Mouse (Mus musculus) heart, embryonic 16.5 days (tissue): ENCODE results near the gene Gm15056. TPM values are rescaled to one million over a fixed set of nuclear protein-coding genes. Genes with fewer than 3 reads are reported as not detected.

ENCODE experiments used
- ATAC-seq: fragments of 200-750 bp; cut with Nextera tagmentation; replicated peaks from 2 replicates; pipeline ENCODE4 v1.8.0; 2017; ENCODE audit warnings: moderate number of reproducible peaks; ENCODE audit not compliant: insufficient read depth, low FRiP score; ENCODE audit errors: extremely low read depth
- H3K27ac ChIP-seq: fragments of 300-500 bp; sonication (generic); 2 replicates; pipeline ENCODE4 v1.5.1; 2014; ENCODE audit warnings: mild to moderate bottlenecking, low read length, control low read depth, moderate library complexity
- H3K27me3 ChIP-seq: fragments of 300-500 bp; sonication (generic); 2 replicates; pipeline ENCODE4 v1.6.1; 2014; ENCODE audit warnings: low read length, mixed read lengths; ENCODE audit not compliant: control insufficient read depth, insufficient read depth
- H3K36me3 ChIP-seq: fragments of 300-500 bp; sonication (generic); 2 replicates; pipeline ENCODE4 v1.6.1; 2014; ENCODE audit not compliant: control insufficient read depth, insufficient read depth
- H3K4me1 ChIP-seq: fragments of 300-500 bp; sonication (generic); 2 replicates; pipeline ENCODE4 v1.6.1; 2014; ENCODE audit warnings: low read length, mixed read lengths; ENCODE audit not compliant: control insufficient read depth, insufficient read depth
- H3K4me2 ChIP-seq: fragments of 300-500 bp; sonication (generic); 2 replicates; pipeline ENCODE4 v1.6.1; 2014; ENCODE audit warnings: low read depth, mild to moderate bottlenecking, control low read depth, low read length
- H3K4me3 ChIP-seq: fragments of 300-500 bp; sonication (generic); 2 replicates; pipeline ENCODE4 v1.5.1; 2014; ENCODE audit warnings: mild to moderate bottlenecking, control low read depth, low read length
- H3K9ac ChIP-seq: fragments of 300-500 bp; sonication (generic); 2 replicates; pipeline ENCODE4 v1.6.1; 2014; ENCODE audit warnings: low read length, control low read depth
- H3K9me3 ChIP-seq: fragments of 300-500 bp; sonication (generic); replicated peaks from 2 replicates; pipeline ENCODE4 v1.6.1; 2016; ENCODE audit warnings: low read length; ENCODE audit not compliant: control insufficient read depth
- WGBS: fragments of 180-500 bp; shearing (Covaris S2); extraction: QIAGEN DNeasy Blood & Tissue Kit; methylation state at CpG from one replicate; pipeline ENCODE4 v1.1.7; 2014; 5-methylcytosine and 5-hydroxymethylcytosine counted together
- polyA plus RNA-seq: library from polyadenylated mRNA; unstranded; fragments of >200 nt; fragmentation: Nextera tagmentation; extraction: Ambion mirVana; gene quantifications from 2 replicates; pipeline ENCODE4 v1.2.1, GENCODE M21; 2015

Gene Gm15056
- polyA plus RNA-seq: not detected in 2 replicates

GRCm38 (mm10) chr8:20902527-20902926 lies at the start of gene Gm15056:
TSS of gene Gm15056 (minus strand) at chr8:20902627.
- Histone ChIP-seq H3K9me3 (peaks cover 8% of the 10 kb centered on the region), H3K36me3 (no peaks in the 10 kb centered on the region), H3K27ac (no peak within 1 kb of the TSS), H3K4me3 (no peak within 1 kb of the TSS), H3K9ac (no peak within 1 kb of the TSS), H3K4me2 (no peak within 1 kb of the TSS), H3K4me1 (no peaks in the 10 kb centered on the region), H3K27me3 (no peaks in the 10 kb centered on the region)
- 30% methylated on average over 2 of the region's 2 CpGs for WGBS
- no peak for ATAC-seq

DNA sequence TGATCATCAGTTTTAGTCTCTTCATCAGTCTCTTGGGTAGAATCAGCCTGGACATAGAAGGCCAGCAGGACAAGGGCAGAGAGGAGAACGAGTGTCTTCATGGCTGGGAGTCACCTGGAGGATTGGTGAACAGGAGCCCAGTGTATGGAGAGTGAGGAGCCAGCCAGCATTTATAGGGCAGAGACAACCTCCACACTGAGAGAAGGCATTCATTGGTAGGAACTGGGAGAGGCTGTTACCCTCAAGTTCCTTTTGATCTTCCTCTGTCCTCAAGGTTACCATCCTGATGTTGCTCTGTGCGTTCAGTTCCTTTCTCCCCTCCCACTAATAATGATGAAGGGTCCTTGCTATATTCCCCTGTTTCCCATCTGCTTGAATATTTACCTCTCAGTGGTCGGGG lies 42.2 kb upstream of the Gm15056 start, which contains the start of gene AY761185:
TSS of gene AY761185 (minus strand) at position 101 of the 400 bp plus-strand sequence.
- peaks cover 11% of the 10 kb centered on the region; the same call in 1 of the 2 replicates for H3K9me3 ChIP-seq
- WGBS: 56% methylated on average over 3 of the region's 3 CpGs

DNA sequence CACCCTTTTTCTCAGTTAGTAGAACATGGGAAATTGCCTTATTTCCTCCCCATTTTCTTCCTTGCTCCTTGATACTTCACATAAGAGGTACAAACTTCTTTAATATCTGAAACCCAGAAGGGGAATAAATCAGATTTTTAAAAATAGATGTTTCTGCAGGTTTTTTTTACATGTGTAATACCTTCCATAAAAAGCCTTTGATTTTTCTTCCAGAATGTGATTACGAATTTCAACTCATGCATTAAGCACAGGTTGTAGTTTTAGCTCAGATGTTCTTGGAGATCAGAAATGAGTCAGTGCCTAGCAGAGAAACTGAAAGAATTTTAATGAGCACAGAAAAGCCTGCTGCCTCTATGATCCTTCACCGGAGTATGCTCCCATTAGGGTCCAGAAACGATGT lies 19.5 kb upstream of the Gm15056 start, which contains the start of gene Gm6040:
TSS of gene Gm6040 (minus strand) at position 101 of the 400 bp plus-strand sequence.
- 62% methylated on average over 3 of the region's 3 CpGs for WGBS
- H3K27ac ChIP-seq: no peak within 1 kb of the TSS
- no peak for ATAC-seq
- no peaks in the 10 kb centered on the region; the same call in none of the 2 replicates for H3K9me3 ChIP-seq
- no peaks in the 10 kb centered on the region for H3K4me1 ChIP-seq
- H3K4me2 ChIP-seq: no peak within 1 kb of the TSS
- no peak within 1 kb of the TSS for H3K9ac ChIP-seq
- no peak within 1 kb of the TSS for H3K4me3 ChIP-seq
- no peaks in the 10 kb centered on the region for H3K36me3 ChIP-seq
- no peaks in the 10 kb centered on the region for H3K27me3 ChIP-seq

More for the DNA sequence above, 42.2 kb upstream of the Gm15056 start, which contains the start of gene AY761185:
- Histone ChIP-seq H3K36me3 (no peaks in the 10 kb centered on the region), H3K27ac (no peak within 1 kb of the TSS), H3K4me1 (no peaks in the 10 kb centered on the region), H3K4me3 (no peak within 1 kb of the TSS), H3K9ac (no peak within 1 kb of the TSS), H3K4me2 (no peak within 1 kb of the TSS), H3K27me3 (no peaks in the 10 kb centered on the region)
- ATAC-seq: no peak

- Histone ChIP-seq H3K9ac (no peak overlapping the region), H3K4me2 (no peak overlapping the region), H3K4me3 (no peak overlapping the region), H3K36me3 (no peaks in the 10 kb centered on the region), H3K9me3 (peaks cover 9% of the 10 kb centered on the region), H3K27ac (no peak overlapping the region), H3K4me1 (no peaks in the 10 kb centered on the region), H3K27me3 (no peaks in the 10 kb centered on the region)
- no peak for ATAC-seq
- WGBS: 76% methylated on average over 1 of the region's 1 CpGs
These were observed 9.9 kb upstream of the Gm15056 start for GRCm38 (mm10) chr8:20912288-20912687.

- H3K4me2 ChIP-seq: no peak overlapping the region
- no peaks in the 10 kb centered on the region for H3K4me1 ChIP-seq
- H3K4me3 ChIP-seq: no peak overlapping the region
- no peak overlapping the region for H3K27ac ChIP-seq
- H3K27me3 ChIP-seq: no peaks in the 10 kb centered on the region
- WGBS: 56% methylated on average over 2 of the region's 2 CpGs
- no peak for ATAC-seq
- no peak overlapping the region for H3K9ac ChIP-seq
- H3K36me3 ChIP-seq: no peaks in the 10 kb centered on the region
- no peaks in the 10 kb centered on the region; the same call in 1 of the 2 replicates for H3K9me3 ChIP-seq
These were observed 5.8 kb upstream of the Gm15056 start for GRCm38 (mm10) chr8:20908256-20908655.

DNA sequence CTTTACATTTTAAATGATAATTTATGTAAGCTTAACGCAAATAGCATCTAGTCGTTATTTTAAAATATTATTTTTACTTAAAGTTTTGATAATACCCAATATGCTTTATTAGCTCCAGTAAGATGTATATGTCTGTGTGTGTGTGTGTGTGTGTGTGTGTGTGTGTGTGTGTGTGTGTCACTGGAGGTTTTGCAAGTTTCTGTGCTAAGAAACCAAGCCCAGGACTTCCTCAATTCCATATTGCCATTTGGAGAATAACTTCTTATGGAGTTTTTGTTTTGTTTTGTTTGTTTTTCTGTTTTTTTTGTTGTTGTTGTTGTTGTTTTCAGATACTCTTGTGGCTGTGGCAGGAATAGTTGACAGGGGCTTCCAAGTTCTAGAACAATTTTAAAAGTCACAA lies 4.7 kb upstream of the Gm15056 start:
- H3K9ac ChIP-seq: no peak overlapping the region
- H3K9me3 ChIP-seq: no peaks in the 10 kb centered on the region; the same call in 1 of the 2 replicates
- H3K4me2 ChIP-seq: no peak overlapping the region
- no peaks in the 10 kb centered on the region for H3K36me3 ChIP-seq
- no peaks in the 10 kb centered on the region for H3K27me3 ChIP-seq
- H3K27ac ChIP-seq: no peak overlapping the region
- H3K4me1 ChIP-seq: no peaks in the 10 kb centered on the region
- H3K4me3 ChIP-seq: no peak overlapping the region
- ATAC-seq: no peak
- WGBS: 81% methylated on average over 2 of the region's 2 CpGs

GRCm38 (mm10) chr8:20892369-20892768 lies 10.1 kb downstream of the Gm15056 start, which contains the start of gene Defb33:
TSS of gene Defb33 (plus strand) at chr8:20892669.
- 69% methylated on average over 2 of the region's 2 CpGs for WGBS

GRCm38 (mm10) chr8:20874608-20875007 lies 27.8 kb downstream of the Gm15056 start:
- H3K36me3 ChIP-seq: no peaks in the 10 kb centered on the region
- no peak overlapping the region for H3K9ac ChIP-seq
- WGBS: 36% methylated on average over 6 of the region's 6 CpGs
- H3K4me1 ChIP-seq: no peaks in the 10 kb centered on the region
- no peak for ATAC-seq
- no peaks in the 10 kb centered on the region; the same call in 1 of the 2 replicates for H3K9me3 ChIP-seq
- no peak overlapping the region for H3K4me2 ChIP-seq
- no peak overlapping the region for H3K27ac ChIP-seq
- H3K4me3 ChIP-seq: no peak overlapping the region
- H3K27me3 ChIP-seq: no peaks in the 10 kb centered on the region

More at GRCm38 (mm10) chr8:20892369-20892768, 10.1 kb downstream of the Gm15056 start, which contains the start of gene Defb33:
- H3K4me1 ChIP-seq: no peaks in the 10 kb centered on the region
- H3K27me3 ChIP-seq: no peaks in the 10 kb centered on the region
- no peak within 1 kb of the TSS for H3K27ac ChIP-seq
- no peak within 1 kb of the TSS for H3K4me3 ChIP-seq
- H3K4me2 ChIP-seq: no peak within 1 kb of the TSS
- no peaks in the 10 kb centered on the region for H3K36me3 ChIP-seq
- no peak for ATAC-seq
- 0 out of 2 replicates have a peak, but pooled peaks cover 4% of the 10 kb centered on the region for H3K9me3 ChIP-seq
- H3K9ac ChIP-seq: no peak within 1 kb of the TSS
